16 mouse cellular contexts compared by ENCODE assay signal in genomic region chr6:108503651-108504050, GRCm38 (mm10).
DNase-seq lines count a peak whose midpoint lies in the region; ATAC-seq and TF ChIP-seq lines count a peak whose summit lies in the region.
"Had no signal": no experiment of that assay in that cellular context is flagged by ENCODE, and none has a peak within 500 bp of the region (broad histone marks: within the 10 kb centered on the region; RNA-seq: fewer than 3 reads in every experiment).

No protein-coding gene starts in this region.

- DNase-seq in left cerebral cortex, adult 2 months (ENCODE audit: extremely low spot score in 1 of 2, low spot score in 2 of 2), result no peak
- no peak for DNase-seq in left cerebral cortex, postnatal 14 days (ENCODE audit: low spot score in 2 of 2)
- DNase-seq in lung, postnatal 25 days (ENCODE audit: low spot score), result peak; percentile 48
- DNase-seq in stomach, postnatal 0 days (ENCODE audit: low spot score), result no peak
- DNase-seq in ovary, postnatal 36 days (ENCODE audit: low spot score), result no peak
- DNase-seq in retina, embryonic 14.5 days (ENCODE audit: low spot score), result no peak
- DNase-seq: cerebellum, adult 11-12 months; heart, adult 11 months; kidney, postnatal 10 days had no signal

- no peaks in the 10 kb centered on the region for H3K4me1 ChIP-seq in stomach, postnatal 0 days (replicated peaks; ENCODE audit: control insufficient read depth, insufficient read depth)
- H3K4me1 ChIP-seq: limb, embryonic 15.5 days; midbrain, embryonic 10.5 days; neural tube, embryonic 13.5 days had no signal

- TF ChIP-seq CTCF in left cerebral cortex, adult 2 months (IDR thresholded peaks at IDR 0.05), result no peak
- no peak for TF ChIP-seq CTCF in stomach, postnatal 0 days (IDR thresholded peaks at IDR 0.05; ENCODE audit: low read depth)

- no peaks in the 10 kb centered on the region for H3K9me3 ChIP-seq in stomach, postnatal 0 days (ENCODE audit: control insufficient read depth, low read length)
- H3K9me3 ChIP-seq: G1E; limb, embryonic 15.5 days; midbrain, embryonic 10.5 days; neural tube, embryonic 13.5 days had no signal

- 76% methylated on average over 5 of the region's 5 CpGs for WGBS in stomach, postnatal 0 days

- ATAC-seq in activated CD4-positive, CD25-positive, alpha-beta regulatory T cell, adult 4 months, result peak; percentile 88
- 0 out of 2 replicates have a peak, but pooled peaks have one; percentile 10 for ATAC-seq in stomach, postnatal 0 days (ENCODE audit: low FRiP score, low TSS enrichment)
- no peak for ATAC-seq in erythroblast, adult 5-6 weeks (replicated peaks; ENCODE audit: low FRiP score, poor library complexity, severe bottlenecking)
- ATAC-seq: hindbrain, embryonic 16.5 days had no signal

- H3K4me3 ChIP-seq in left cerebral cortex, adult 2 months, result no peak overlapping the region
- H3K4me3 ChIP-seq in stomach, postnatal 0 days (ENCODE audit: low read depth, low read length), result no peak overlapping the region
- H3K4me3 ChIP-seq: limb, embryonic 15.5 days; midbrain, embryonic 10.5 days; neural tube, embryonic 13.5 days had no signal

- TF ChIP-seq EP300 in stomach, postnatal 0 days (optimal IDR thresholded peaks at IDR 0.05), result no peak

- H3K9ac ChIP-seq in stomach, postnatal 0 days (ENCODE audit: low read length), result no peak overlapping the region
- H3K9ac ChIP-seq: limb, embryonic 15.5 days; neural tube, embryonic 13.5 days had no signal

- H3K36me3 ChIP-seq in stomach, postnatal 0 days (ENCODE audit: control insufficient read depth, insufficient read depth, low read length), result no peaks in the 10 kb centered on the region
- H3K36me3 ChIP-seq: neural tube, embryonic 13.5 days had no signal

- no peak overlapping the region for H3K4me2 ChIP-seq in stomach, postnatal 0 days (replicated peaks; ENCODE audit: low read depth)
- H3K4me2 ChIP-seq: limb, embryonic 15.5 days; neural tube, embryonic 13.5 days had no signal

- intact Hi-C loops in left cerebral cortex, adult 2 months (cut with DNase I), result loop anchor here (2.0 kb wide), 4 partner anchors 47 to 207 kb away; partner anchors contain the start of gene Bhlhe40
- intact Hi-C loops in left cerebral cortex, postnatal 14 days (cut with DNase I), result loop anchor here (5.0 kb wide), 2 partner anchors 76 to 159 kb away; partner anchors contain the start of gene Bhlhe40

- H3K27ac ChIP-seq in left cerebral cortex, adult 2 months, result peak overlapping the region; percentile 84
- H3K27ac ChIP-seq in stomach, postnatal 0 days (replicated peaks), result no peak overlapping the region
- H3K27ac ChIP-seq: limb, embryonic 15.5 days; midbrain, embryonic 10.5 days; neural tube, embryonic 13.5 days had no signal

- no peaks in the 10 kb centered on the region for H3K27me3 ChIP-seq in stomach, postnatal 0 days (ENCODE audit: control insufficient read depth, insufficient read depth, low read length)
- H3K27me3 ChIP-seq: limb, embryonic 15.5 days; neural tube, embryonic 13.5 days had no signal
